Mouse (Mus musculus): Measurements from ENCODE around the gene Gpr88. TPM values are rescaled to one million over a fixed set of nuclear protein-coding genes. Genes with fewer than 3 reads are reported as not detected.

Gene Gpr88
- total RNA-seq, 2 experiments from 2014 or later, result not detected

- H3K4me3 ChIP-seq, result no peak overlapping the region
- no peak for TF ChIP-seq CTCF (IDR thresholded peaks at IDR 0.05)
- intact Hi-C loops (cut with DNase I), result no loop called here
- peak overlapping the region; percentile 10; the same call in 1 of the 2 replicates for H3K27ac ChIP-seq
- no peak for DNase-seq
Observed at GRCm38 (mm10) chr3:116206306-116206834, 46.9 kb downstream of the Gpr88 start.

- H3K4me3 ChIP-seq, result no peak overlapping the region
- intact Hi-C loops (cut with DNase I), result no loop called here
- DNase-seq, result no peak
- H3K27ac ChIP-seq, result peak overlapping the region; percentile 10; the same call in 1 of the 2 replicates
- TF ChIP-seq CTCF (IDR thresholded peaks at IDR 0.05), result no peak
Observed at GRCm38 (mm10) chr3:116205346-116206219, 47.7 kb downstream of the Gpr88 start.

GRCm38 (mm10) chr3:116204643-116205042, 48.7 kb downstream of the Gpr88 start:
- TF ChIP-seq CTCF (IDR thresholded peaks at IDR 0.05), result no peak
- intact Hi-C loops (cut with DNase I), result no loop called here
- Histone ChIP-seq H3K4me3 (no peak overlapping the region), H3K27ac (no peak overlapping the region; the same call in 1 of the 2 replicates)
- no peak for DNase-seq

GRCm38 (mm10) chr3:116203942-116204341, 49.4 kb downstream of the Gpr88 start:
- DNase-seq, result no peak
- intact Hi-C loops (cut with DNase I), result no loop called here
- H3K27ac ChIP-seq, result no peak overlapping the region

GRCm38 (mm10) chr3:116200060-116200459, 53.2 kb downstream of the Gpr88 start:
- Histone ChIP-seq H3K27ac (no peak overlapping the region), H3K4me3 (no peak overlapping the region)
- intact Hi-C loops (cut with DNase I), result no loop called here
- DNase-seq, result no peak
- TF ChIP-seq CTCF (IDR thresholded peaks at IDR 0.05), result no peak

More at GRCm38 (mm10) chr3:116203942-116204341, 49.4 kb downstream of the Gpr88 start:
- H3K4me3 ChIP-seq, result no peak overlapping the region
- no peak for TF ChIP-seq CTCF (IDR thresholded peaks at IDR 0.05)

Other genes starting within 250 kb of the Gpr88 start
- gene Slc30a7, start 246.1 kb downstream of the Gpr88 start, total RNA-seq (2021), result 1 to 10 TPM; 4.8 to 5.5 TPM
- gene Extl2, start 246.0 kb downstream of the Gpr88 start, total RNA-seq (2021), result 10 to 100 TPM in 1 of 2 experiments, 1 to 10 TPM in 1; 8.7 to 11.6 TPM
- gene Vcam1, start 123.8 kb downstream of the Gpr88 start, total RNA-seq (2021), result 1 to 10 TPM; 2.2 to 2.8 TPM
- 10 to 100 TPM; 19.3 to 28.5 TPM for gene Cdc14a, start 170.5 kb upstream of the Gpr88 start, total RNA-seq (2021)

Measured in gastrocnemius, adult 2 months (tissue).